Mouse (Mus musculus): ENCODE data around the gene Atpaf1.

- TF ChIP-seq GATA1 (IDR thresholded peaks at IDR 0.05; ENCODE audit: low read length): no peak
- no peak for TF ChIP-seq TAL1 (IDR thresholded peaks at IDR 0.05; ENCODE audit: low read length)
Observed at GRCm38 (mm10) chr4:115855609-115856008, 71.0 kb downstream of the Atpaf1 start.

All from erythroblast, embryonic 14.5 days (primary cell).